Mouse (Mus musculus) gastrocnemius, postnatal 25 days (tissue): Measurements from ENCODE around the gene Tob1. TPM values are rescaled to one million over a fixed set of nuclear protein-coding genes. Genes with fewer than 3 reads are reported as not detected.

Source experiments
- total RNA-seq, 2 experiments: library from RNA; stranded (reverse); gene quantifications; 1 replicate in 1 of 2; 2 replicates in 1 of 2; pipeline ENCODE4 v1.2.3; 2021

The Tob1 gene
- total RNA-seq, 2 experiments from 2014 or later: 136 to 169 TPM

Other genes starting within 250 kb of the Tob1 start
- gene Gm20390, start 243.2 kb upstream of the Tob1 start, total RNA-seq: 10 to 100 TPM; 17.4 to 19.1 TPM
- 10 to 100 TPM; 14.7 to 22.5 TPM for gene Nme1, start 242.9 kb upstream of the Tob1 start, total RNA-seq
- 100 to 1,000 TPM; 132 to 134 TPM for gene Spag9, start 215.4 kb upstream of the Tob1 start, total RNA-seq
- gene Wfikkn2, start 34.6 kb downstream of the Tob1 start, total RNA-seq: 1 to 10 TPM; 4.1 to 5.8 TPM
- gene Gm21885, start 70.4 kb downstream of the Tob1 start, total RNA-seq: not detected
- 10 to 100 TPM; 33.9 to 36.3 TPM for gene Luc7l3, start 110.5 kb downstream of the Tob1 start, total RNA-seq
- 100 to 1,000 TPM; 191 to 205 TPM for gene Ankrd40, start 116.5 kb downstream of the Tob1 start, total RNA-seq
- under 1 TPM; 0.90 to 0.94 TPM for gene Abcc3, start 181.5 kb downstream of the Tob1 start, total RNA-seq